Mouse (Mus musculus) bone marrow macrophage, adult 2 months (primary cell): ENCODE results near the gene Pepd. TPM values are rescaled to one million over a fixed set of nuclear protein-coding genes. Genes with fewer than 3 reads are reported as not detected.

Experiments
- H3K27ac ChIP-seq: 2 replicates; pipeline ENCODE4 v1.5.1; 2012; ENCODE audit warnings: low read depth, low read length; ENCODE audit not compliant: insufficient read depth
- H3K4me1 ChIP-seq: 2 replicates; pipeline ENCODE4 v1.6.1; 2012; ENCODE audit warnings: low read length; ENCODE audit not compliant: control insufficient read depth, insufficient read depth
- H3K4me3 ChIP-seq: 2 replicates; pipeline ENCODE4 v1.5.1; 2012; ENCODE audit warnings: mild to moderate bottlenecking, low read length, moderate library complexity; ENCODE audit not compliant: insufficient read depth
- CTCF ChIP-seq: IDR thresholded peaks from 2 replicates; pipeline ENCODE4 v1.5.1; 2012; ENCODE audit warnings: low read depth, mild to moderate bottlenecking, low read length, moderate library complexity
- POLR2A ChIP-seq: IDR thresholded peaks from 2 replicates; pipeline ENCODE4 v1.6.1; 2012; ENCODE audit warnings: mild to moderate bottlenecking, low read depth, low read length, borderline replicate concordance
- polyA plus RNA-seq: library from polyadenylated mRNA; stranded (reverse); fragments of >200 nt; gene quantifications from 2 replicates; pipeline ENCODE4 v1.2.4, GENCODE M21; 2012; ENCODE audit not compliant: missing spikeins, insufficient read depth, insufficient read length

The Pepd gene
- polyA plus RNA-seq, 1 experiment, result 59.6 TPM

DNA sequence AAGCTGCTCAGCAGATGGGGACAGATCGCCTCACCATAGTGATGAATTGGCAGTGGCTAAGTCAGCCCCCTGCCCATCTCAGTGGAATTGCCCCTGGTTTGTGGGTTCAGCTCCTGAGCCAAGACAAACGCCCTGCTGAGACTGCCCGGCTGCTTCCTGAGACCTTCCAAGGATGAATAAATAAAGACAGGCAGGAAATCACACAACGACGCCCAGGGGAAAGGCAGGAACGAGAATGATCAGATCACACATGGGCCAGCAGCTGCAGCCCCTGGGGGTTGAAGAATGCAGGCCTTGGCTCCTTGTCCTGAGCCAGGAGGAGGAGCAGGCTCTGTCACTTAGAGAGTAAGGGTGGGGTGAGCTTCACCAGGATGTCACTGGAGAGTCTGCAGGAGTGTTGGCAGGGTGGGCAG lies 123.0 kb downstream of the Pepd start:
- H3K27ac ChIP-seq, result no peak overlapping the region
- no peak overlapping the region for H3K4me3 ChIP-seq
- H3K4me1 ChIP-seq, result peaks cover 3% of the 10 kb centered on the region
- TF ChIP-seq POLR2A, result no peak
- TF ChIP-seq CTCF, result no peak

DNA sequence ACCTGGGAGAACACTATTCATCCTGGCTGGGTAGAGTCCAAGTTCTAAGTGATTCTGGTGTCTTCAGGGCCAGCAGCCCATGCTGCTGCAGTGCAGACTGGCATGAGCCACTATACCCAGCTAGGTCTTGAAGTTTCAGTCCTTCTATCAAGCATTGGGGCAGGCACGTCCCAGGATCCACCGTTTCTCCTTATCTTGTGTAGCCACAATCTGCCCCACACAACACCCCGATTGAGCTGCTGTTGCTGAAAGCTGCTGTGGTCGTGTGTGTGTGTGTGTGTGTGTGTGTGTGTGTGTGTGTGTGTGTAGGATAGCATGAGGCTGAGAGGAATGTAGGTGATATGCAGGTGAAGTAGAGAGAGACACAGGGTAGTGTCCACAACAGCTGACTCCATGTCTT lies 123.4 kb downstream of the Pepd start:
- H3K4me1 ChIP-seq, result peaks cover 3% of the 10 kb centered on the region; the same call in 1 of the 2 replicates
- TF ChIP-seq POLR2A (no peak), CTCF (no peak)
- H3K27ac ChIP-seq, result no peak overlapping the region
- H3K4me3 ChIP-seq, result no peak overlapping the region

- Histone ChIP-seq H3K4me1 (peaks cover 7% of the 10 kb centered on the region), H3K4me3 (no peak overlapping the region), H3K27ac (no peak overlapping the region)
- no peak for TF ChIP-seq CTCF
These were observed 124.1 kb downstream of the Pepd start for GRCm38 (mm10) chr7:35036266-35036731.

DNA sequence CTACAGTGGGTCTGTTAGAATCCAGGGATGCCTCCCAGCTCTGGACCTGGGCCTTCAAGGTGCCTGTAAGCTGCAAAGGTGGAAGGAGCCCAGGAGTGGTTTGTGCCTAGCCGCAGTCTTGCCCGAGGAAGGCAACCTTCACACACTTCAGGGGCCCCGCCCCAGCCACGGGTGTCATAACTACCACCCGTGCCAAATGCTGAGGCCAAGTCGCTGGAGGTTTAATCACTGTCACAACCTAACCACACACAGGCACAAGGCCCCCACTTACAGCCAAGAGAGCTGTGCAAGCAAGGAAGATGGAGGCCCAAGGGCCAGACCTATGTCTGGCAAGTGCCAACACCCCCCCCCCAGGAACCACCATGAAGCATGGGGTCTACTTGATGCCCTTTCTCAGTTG lies 125.2 kb downstream of the Pepd start:
- no peak overlapping the region for H3K27ac ChIP-seq
- peaks cover 8% of the 10 kb centered on the region for H3K4me1 ChIP-seq
- no peak overlapping the region for H3K4me3 ChIP-seq
- TF ChIP-seq CTCF (no peak), POLR2A (no peak)

DNA sequence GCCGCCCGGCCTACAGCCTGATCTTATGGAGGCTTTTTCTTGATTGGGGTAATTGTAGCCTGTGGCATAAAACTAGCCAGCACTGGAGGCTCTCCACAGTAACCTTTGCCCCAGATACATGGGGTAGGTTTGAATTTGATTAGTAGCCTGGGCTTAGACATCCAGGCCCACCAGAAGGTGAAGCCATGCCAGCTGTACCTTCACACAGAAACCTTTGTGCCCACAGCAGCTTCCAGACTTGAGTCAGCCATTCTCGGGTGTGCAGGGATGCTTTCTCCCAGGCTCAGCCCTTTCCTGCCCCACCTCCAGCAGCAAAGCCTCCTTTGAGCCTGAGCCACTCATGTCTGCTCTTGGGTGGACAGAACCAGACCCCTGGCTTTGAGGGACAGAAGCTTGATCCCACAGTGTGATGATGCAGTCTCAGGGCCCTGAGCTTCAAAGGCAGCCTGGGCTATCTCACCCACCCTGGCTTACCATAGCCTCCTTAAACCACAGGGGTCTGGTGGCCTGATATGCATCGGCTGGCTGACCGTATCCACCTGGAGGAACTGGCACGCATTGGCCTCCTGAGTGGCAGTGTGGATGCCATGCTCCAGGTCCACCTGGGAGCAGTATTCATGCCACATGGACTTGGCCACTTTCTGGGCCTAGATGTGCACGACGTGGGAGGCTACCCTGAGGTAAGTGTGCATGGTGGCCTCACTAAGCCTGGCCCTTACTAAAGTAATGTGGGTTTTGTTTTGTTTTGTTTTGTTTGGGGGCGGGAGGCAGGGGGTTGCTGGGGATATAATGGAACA lies 128.2 kb downstream of the Pepd start:
- no peak overlapping the region for H3K27ac ChIP-seq
- TF ChIP-seq CTCF (no peak), POLR2A (no peak)
- H3K4me1 ChIP-seq, result peaks cover 8% of the 10 kb centered on the region
- no peak overlapping the region for H3K4me3 ChIP-seq

- Histone ChIP-seq H3K27ac (no peak overlapping the region), H3K4me3 (no peak overlapping the region), H3K4me1 (peaks cover 5% of the 10 kb centered on the region)
- TF ChIP-seq CTCF (no peak), POLR2A (no peak)
These were observed 129.4 kb downstream of the Pepd start for GRCm38 (mm10) chr7:35041286-35042208.

DNA sequence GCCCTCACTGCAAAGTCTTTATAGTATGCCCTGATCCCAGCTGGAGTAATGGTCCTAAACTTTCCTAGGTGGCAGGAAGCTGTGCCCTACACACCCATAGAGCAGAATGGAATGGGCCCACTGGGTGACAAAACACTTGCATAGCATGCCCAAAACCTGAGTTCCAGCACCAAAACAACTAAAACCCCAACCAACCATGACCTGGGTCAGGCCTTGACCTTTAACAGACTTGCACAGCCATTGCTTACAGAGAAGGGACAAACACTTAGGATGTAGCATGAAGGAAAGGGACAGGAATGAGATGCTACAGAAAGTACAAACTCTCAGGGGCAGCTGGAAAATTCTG lies 130.0 kb downstream of the Pepd start:
- TF ChIP-seq POLR2A (no peak), CTCF (no peak)
- Histone ChIP-seq H3K27ac (no peak overlapping the region), H3K4me1 (peaks cover 5% of the 10 kb centered on the region), H3K4me3 (no peak overlapping the region)

- TF ChIP-seq CTCF, result no peak
- TF ChIP-seq POLR2A, result no peak
- H3K4me3 ChIP-seq, result no peak overlapping the region
- H3K27ac ChIP-seq, result no peak overlapping the region
- peaks cover 5% of the 10 kb centered on the region for H3K4me1 ChIP-seq
These were observed 130.6 kb downstream of the Pepd start for GRCm38 (mm10) chr7:35042759-35043217.

DNA sequence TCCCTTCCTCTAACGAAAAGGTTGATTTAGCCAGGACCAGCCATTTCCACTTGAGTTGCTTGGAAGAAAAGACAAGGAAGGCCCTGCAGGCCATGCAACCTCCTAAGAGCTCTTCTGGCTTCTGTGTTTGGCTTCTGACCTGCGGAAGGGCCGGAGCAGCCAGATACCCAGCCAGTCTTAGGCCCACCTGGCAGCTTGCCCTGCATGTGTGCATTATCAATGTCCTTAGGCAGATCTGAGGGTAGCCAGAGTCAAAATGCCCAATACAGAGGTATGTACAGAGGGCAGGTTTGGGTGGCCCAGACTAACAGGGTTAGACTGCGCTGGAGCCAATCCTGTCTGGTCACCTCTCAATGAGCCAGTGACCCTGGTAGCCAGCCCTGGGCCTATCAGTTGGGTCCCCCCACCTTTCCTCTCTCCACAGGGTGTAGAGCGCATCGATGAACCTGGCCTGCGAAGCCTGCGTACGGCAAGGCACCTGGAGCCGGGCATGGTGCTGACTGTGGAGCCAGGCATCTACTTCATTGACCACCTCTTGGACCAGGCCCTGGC lies 131.2 kb downstream of the Pepd start:
- TF ChIP-seq CTCF, result no peak
- no peak for TF ChIP-seq POLR2A
- Histone ChIP-seq H3K4me3 (no peak overlapping the region), H3K4me1 (peaks cover 5% of the 10 kb centered on the region), H3K27ac (no peak overlapping the region)
